Mouse (Mus musculus) lung, postnatal 0 days (tissue): ENCODE measurements around the gene Umps. TPM values are rescaled to one million over a fixed set of nuclear protein-coding genes. Genes with fewer than 3 reads are reported as not detected.

Experiments used
- ATAC-seq: fragments of 200-750 bp; cut with Nextera tagmentation; 2 replicates; pipeline ENCODE4 v1.8.0; 2017; ENCODE audit warnings: moderate library complexity
- DNase-seq: peaks from one replicate; pipeline ENCODE4 v3.0.0-alpha.2; 2016; ENCODE audit warnings: low spot score
- H3K27ac ChIP-seq: fragments of 300-500 bp; sonication (generic); 2 replicates; pipeline ENCODE4 v1.5.1; 2014; ENCODE audit warnings: antibody characterized with exemption, mild to moderate bottlenecking, low read length, mixed read lengths
- H3K27me3 ChIP-seq: fragments of 300-500 bp; sonication (generic); replicated peaks from 2 replicates; pipeline ENCODE4 v1.6.1; 2014; ENCODE audit warnings: low read length, mixed read lengths; ENCODE audit not compliant: insufficient read depth
- H3K36me3 ChIP-seq: fragments of 300-500 bp; sonication (generic); 2 replicates; pipeline ENCODE4 v1.6.1; 2014; ENCODE audit warnings: low read length, mixed read lengths; ENCODE audit not compliant: insufficient read depth
- H3K4me1 ChIP-seq: fragments of 300-500 bp; sonication (generic); 2 replicates; pipeline ENCODE4 v1.6.1; 2014; ENCODE audit warnings: antibody characterized with exemption, low read depth, low read length, mixed read lengths; ENCODE audit not compliant: insufficient read depth
- H3K4me2 ChIP-seq: fragments of 300-500 bp; sonication (generic); replicated peaks from 2 replicates; pipeline ENCODE4 v1.6.1; 2014; ENCODE audit warnings: low read depth, mild to moderate bottlenecking, low read length, moderate library complexity, mixed read lengths
- H3K4me3 ChIP-seq: fragments of 300-500 bp; sonication (generic); 2 replicates; pipeline ENCODE4 v1.5.1; 2014; ENCODE audit warnings: low read depth, low read length
- H3K9ac ChIP-seq: fragments of 300-500 bp; sonication (generic); replicated peaks from 2 replicates; pipeline ENCODE4 v1.6.1; 2014; ENCODE audit warnings: low read depth, mild to moderate bottlenecking
- H3K9me3 ChIP-seq: fragments of 300-500 bp; sonication (generic); 2 replicates; pipeline ENCODE4 v1.6.1; 2016; ENCODE audit warnings: low read length, mixed read lengths
- CTCF ChIP-seq: IDR thresholded peaks from 2 replicates; pipeline ENCODE4 v1.5.1; 2016; ENCODE audit warnings: antibody characterized with exemption, mild to moderate bottlenecking
- EP300 ChIP-seq: IDR thresholded peaks from 2 replicates; pipeline ENCODE4 v1.6.1; 2016; ENCODE audit warnings: antibody characterized with exemption, mild to moderate bottlenecking, control low read depth
- WGBS: fragments of 180-500 bp; shearing (Covaris S2); extraction: QIAGEN DNeasy Blood & Tissue Kit; methylation state at CpG from one replicate; pipeline ENCODE4 v1.1.7; 2014; 5-methylcytosine and 5-hydroxymethylcytosine counted together
- polyA plus RNA-seq: library from polyadenylated mRNA; unstranded; fragments of >200 nt; fragmentation: Nextera tagmentation; extraction: Ambion mirVana; gene quantifications from 2 replicates; pipeline ENCODE4 v1.2.1, GENCODE M21; 2015

Umps gene
- polyA plus RNA-seq, 1 experiment from 2014 or later: 10.3 TPM

DNA sequence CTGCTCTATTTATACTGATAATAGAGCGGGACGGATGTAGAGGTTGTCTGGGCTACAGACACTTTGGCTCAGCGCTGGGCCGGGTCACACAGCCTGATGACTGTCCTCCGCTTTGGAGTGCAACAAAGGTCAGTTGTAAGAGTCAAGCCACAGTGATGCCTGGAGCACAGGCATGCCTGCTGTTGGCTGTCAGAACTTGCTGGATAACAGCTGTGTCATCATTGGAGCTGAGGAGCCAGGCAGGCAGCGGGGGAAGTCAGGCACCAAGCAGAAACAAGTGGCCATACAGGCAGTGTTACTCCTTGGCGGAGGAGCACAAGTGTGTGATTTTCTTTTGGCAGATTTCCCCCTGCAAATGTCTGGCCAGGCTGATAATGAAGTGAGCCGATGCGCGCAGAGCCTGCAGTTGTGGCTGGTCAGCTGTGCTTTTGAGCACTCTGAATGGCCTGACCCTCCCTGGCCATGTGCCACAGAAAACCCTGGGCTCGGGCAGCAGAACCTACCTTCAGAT, 25.5 kb downstream of the Umps start:
- ATAC-seq (peak; percentile 60), DNase-seq (peak; percentile 77)
- Histone ChIP-seq H3K4me1 (no peaks in the 10 kb centered on the region; the same call in 1 of the 2 replicates), H3K9me3 (no peaks in the 10 kb centered on the region), H3K27ac (no peak overlapping the region), H3K36me3 (no peaks in the 10 kb centered on the region), H3K9ac (no peak overlapping the region), H3K27me3 (no peaks in the 10 kb centered on the region), H3K4me3 (no peak overlapping the region), H3K4me2 (no peak overlapping the region)
- TF ChIP-seq EP300 (no peak), CTCF (no peak)
- WGBS: 32% methylated on average over 11 of the region's 11 CpGs

DNA sequence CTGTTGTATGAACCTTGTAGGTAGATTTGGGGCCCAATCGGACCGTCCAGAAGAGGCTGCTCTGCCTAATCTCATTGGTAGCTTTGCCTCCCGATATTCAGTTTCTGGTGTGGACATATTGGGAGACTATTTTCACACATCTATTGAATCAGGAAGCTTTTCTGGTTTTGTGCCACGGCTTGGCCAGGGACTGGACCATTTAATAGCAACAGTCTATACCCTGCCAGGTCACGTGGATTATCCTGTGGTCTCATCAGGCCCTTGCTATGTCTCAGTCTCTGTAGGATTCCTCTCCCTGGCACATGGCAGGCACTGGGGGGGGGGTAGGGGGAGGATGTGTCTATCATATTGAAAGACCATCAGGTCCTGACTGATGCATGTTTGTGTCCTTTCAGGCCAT, 26.7 kb downstream of the Umps start:
- Histone ChIP-seq H3K27ac (no peak overlapping the region), H3K27me3 (no peaks in the 10 kb centered on the region), H3K36me3 (no peaks in the 10 kb centered on the region), H3K9ac (no peak overlapping the region), H3K4me1 (no peaks in the 10 kb centered on the region; the same call in 1 of the 2 replicates), H3K4me2 (no peak overlapping the region), H3K9me3 (no peaks in the 10 kb centered on the region), H3K4me3 (no peak overlapping the region)
- 70% methylated on average over 5 of the region's 5 CpGs for WGBS
- TF ChIP-seq EP300 (no peak), CTCF (no peak)
- ATAC-seq (no peak), DNase-seq (no peak)

DNA sequence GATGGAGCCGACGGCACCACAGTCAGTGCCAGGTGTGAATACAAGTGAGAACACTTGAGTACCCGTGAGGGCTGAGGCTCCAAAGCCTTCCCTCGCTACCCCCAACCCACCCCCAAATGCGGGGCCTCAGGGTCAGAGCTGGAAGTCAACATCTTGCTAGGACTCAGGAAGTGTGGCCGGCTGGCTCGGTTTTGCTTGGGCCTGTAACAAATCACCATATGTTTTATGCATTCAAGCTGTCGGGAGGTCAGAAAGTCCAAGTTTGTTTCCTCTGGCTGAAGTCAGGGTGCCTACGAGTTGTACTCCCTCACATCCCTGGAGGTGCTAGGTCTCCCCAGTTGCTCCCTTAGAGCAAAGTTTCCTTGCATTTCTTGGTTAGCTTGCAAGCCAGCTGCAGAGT, 27.2 kb downstream of the Umps start:
- Histone ChIP-seq H3K9ac (no peak overlapping the region), H3K9me3 (no peaks in the 10 kb centered on the region), H3K27ac (no peak overlapping the region), H3K27me3 (no peaks in the 10 kb centered on the region), H3K4me3 (no peak overlapping the region), H3K36me3 (no peaks in the 10 kb centered on the region), H3K4me1 (peaks cover under 1% of the 10 kb centered on the region; the same call in 1 of the 2 replicates), H3K4me2 (no peak overlapping the region)
- TF ChIP-seq CTCF: no peak
- TF ChIP-seq EP300: no peak
- ATAC-seq (no peak), DNase-seq (no peak)
- WGBS: 34% methylated on average over 9 of the region's 9 CpGs

DNA sequence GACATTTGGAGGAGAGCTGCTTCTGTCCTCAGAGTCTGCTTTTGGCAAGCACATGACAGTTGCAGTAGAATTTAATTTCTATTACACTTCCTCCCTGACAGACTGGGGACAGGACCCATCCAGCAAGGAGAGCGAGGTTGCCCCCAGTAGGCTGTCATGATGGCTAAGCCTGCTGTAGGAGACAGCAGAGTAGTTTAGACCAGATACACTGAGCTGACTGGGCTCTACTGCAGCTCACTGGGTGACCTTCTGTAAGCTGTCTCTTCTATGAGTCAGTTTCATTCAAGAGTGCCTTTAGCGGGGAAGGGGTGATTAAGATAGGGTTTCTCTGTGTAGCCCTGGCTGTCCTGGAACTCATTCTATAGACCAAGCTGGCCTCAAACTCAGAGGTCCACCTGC, 27.7 kb downstream of the Umps start:
- TF ChIP-seq EP300 (no peak), CTCF (no peak)
- H3K4me2 ChIP-seq: no peak overlapping the region
- no peak overlapping the region for H3K9ac ChIP-seq
- H3K27me3 ChIP-seq: no peaks in the 10 kb centered on the region
- DNase-seq (no peak), ATAC-seq (no peak)
- H3K9me3 ChIP-seq: no peaks in the 10 kb centered on the region
- H3K4me1 ChIP-seq: peaks cover 5% of the 10 kb centered on the region; the same call in 1 of the 2 replicates
- 77% methylated on average over 2 of the region's 2 CpGs for WGBS
- H3K4me3 ChIP-seq: no peak overlapping the region
- no peaks in the 10 kb centered on the region for H3K36me3 ChIP-seq
- H3K27ac ChIP-seq: no peak overlapping the region

DNA sequence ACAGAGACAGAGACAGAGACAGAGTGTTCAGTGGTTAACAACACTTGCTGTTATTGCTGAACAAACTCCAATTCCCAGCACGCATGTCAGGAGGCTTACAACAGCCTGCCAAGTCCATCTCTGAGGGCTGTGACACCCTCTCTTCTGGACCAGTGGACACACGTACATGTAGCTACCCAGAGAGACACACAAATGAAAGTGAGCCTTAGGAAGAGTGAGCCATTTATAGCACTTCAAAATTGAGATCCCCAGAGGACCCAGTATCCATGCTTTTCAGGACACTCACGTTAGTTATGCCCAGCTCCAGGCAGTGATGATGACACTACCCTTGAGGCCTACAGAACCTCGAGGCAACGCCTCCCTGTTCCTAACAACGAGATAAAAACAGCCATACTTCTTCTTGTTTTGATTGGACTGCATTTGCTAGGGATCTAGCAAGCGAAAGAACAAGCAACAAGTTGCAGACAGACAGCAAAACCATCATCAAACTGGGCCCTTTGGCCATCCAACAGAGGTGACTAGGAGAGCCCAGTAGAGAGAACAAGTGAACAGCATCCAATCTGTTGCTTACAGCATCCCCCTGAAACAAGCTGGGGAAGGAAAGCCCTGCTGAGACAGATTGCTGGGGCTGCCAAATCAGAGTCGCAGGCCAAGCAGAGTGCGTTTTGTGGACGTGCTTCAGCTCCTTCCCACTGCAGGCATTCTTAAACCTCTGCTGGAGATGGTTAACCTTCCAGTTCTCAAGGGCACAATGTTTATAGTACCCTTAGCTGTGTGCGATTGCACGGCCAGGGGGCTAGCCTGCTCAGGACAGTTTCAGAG, 28.3 kb downstream of the Umps start:
- no peak overlapping the region for H3K9ac ChIP-seq
- WGBS: 60% methylated on average over 12 of the region's 12 CpGs

DNA sequence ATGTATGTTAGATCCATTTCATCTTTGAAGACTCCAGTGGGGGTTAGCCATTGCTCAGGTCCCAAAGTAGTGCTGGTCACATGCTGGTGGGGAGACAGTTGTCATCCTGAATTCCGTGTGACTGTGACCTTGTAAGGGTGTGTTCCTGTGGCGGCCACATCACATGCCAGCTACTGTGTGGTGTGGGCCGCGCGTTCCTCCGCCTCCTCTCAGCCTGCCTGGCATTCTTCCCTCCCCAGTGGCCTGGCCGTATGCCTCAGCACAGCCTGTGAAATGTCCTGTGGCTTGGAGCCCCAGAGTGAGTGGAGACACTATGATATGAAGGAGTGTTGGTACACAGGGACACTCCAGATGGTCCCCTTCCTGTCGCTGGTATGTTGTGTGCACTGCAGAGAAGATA, 29.3 kb downstream of the Umps start:
- no peak for TF ChIP-seq CTCF
- TF ChIP-seq EP300: no peak
- 39% methylated on average over 8 of the region's 8 CpGs for WGBS
- H3K9me3 ChIP-seq: no peaks in the 10 kb centered on the region
- no peak overlapping the region for H3K9ac ChIP-seq
- H3K4me1 ChIP-seq: peaks cover 6% of the 10 kb centered on the region; the same call in 1 of the 2 replicates
- ATAC-seq (peak; percentile 64), DNase-seq (peak; percentile 80)
- no peak overlapping the region for H3K4me2 ChIP-seq
- H3K27me3 ChIP-seq: no peaks in the 10 kb centered on the region
- H3K27ac ChIP-seq: no peak overlapping the region
- H3K36me3 ChIP-seq: no peaks in the 10 kb centered on the region
- no peak overlapping the region for H3K4me3 ChIP-seq

More for the DNA sequence above, 28.3 kb downstream of the Umps start:
- H3K36me3 ChIP-seq: no peaks in the 10 kb centered on the region
- no peak for DNase-seq
- ATAC-seq: no peak
- H3K27me3 ChIP-seq: no peaks in the 10 kb centered on the region
- H3K4me2 ChIP-seq: no peak overlapping the region
- TF ChIP-seq EP300 (no peak), CTCF (no peak)
- H3K9me3 ChIP-seq: no peaks in the 10 kb centered on the region
- H3K4me3 ChIP-seq: no peak overlapping the region
- H3K4me1 ChIP-seq: peaks cover 6% of the 10 kb centered on the region; the same call in 1 of the 2 replicates
- H3K27ac ChIP-seq: peak overlapping the region; percentile 32; the same call in 1 of the 2 replicates
